Mouse (Mus musculus): ENCODE measurements around the gene Slc39a11.

Gene Slc39a11

GRCm38 (mm10) chr11:113458582-113459210 lies 191.2 kb downstream of the Slc39a11 start:
- DNase-seq (ENCODE audit: low read depth) = no peak

- no peak for DNase-seq (ENCODE audit: low read depth)
Measured at GRCm38 (mm10) chr11:113452861-113453568, 196.9 kb downstream of the Slc39a11 start.

DNA sequence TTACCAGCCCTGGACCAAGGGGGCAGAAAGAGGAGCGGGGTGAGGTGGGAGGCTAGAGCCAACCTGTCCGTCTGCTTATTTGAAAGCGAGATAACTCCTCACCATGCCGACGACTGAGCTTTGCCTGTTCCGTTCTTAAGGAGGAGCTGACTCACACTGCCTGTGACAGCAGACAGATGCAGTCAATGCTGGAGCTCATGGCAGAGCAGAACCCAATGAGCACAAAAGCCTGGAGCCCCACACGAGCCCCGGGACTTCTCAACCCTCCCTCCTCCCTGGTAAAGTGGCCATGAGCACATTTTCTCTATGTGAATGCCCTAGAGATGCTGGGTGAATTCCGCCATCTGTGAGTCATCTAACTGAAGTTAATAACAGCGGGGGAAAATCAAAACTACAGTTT lies 198.6 kb downstream of the Slc39a11 start:
- no peak for DNase-seq (ENCODE audit: low read depth)

DNA sequence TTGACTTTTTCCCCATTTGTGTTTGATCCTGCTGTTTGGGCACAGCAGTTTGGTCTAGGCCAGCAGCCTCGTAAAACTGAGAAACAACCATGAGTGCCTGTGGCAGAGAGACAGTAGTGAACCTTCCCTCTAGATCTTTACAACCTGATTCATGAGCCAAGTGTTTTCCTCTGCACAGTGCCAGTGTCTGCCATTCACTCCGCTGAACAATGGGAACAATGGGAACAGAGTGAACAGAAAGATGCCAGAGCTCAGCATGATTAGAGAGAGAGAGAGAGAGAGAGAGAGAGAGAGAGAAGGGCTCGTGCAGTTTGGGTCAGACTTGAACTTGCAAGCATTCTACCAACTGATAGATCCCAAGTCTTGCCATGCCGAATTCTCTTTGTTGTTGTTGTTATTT lies 199.2 kb downstream of the Slc39a11 start:
- no peak for DNase-seq (ENCODE audit: low read depth)

DNA sequence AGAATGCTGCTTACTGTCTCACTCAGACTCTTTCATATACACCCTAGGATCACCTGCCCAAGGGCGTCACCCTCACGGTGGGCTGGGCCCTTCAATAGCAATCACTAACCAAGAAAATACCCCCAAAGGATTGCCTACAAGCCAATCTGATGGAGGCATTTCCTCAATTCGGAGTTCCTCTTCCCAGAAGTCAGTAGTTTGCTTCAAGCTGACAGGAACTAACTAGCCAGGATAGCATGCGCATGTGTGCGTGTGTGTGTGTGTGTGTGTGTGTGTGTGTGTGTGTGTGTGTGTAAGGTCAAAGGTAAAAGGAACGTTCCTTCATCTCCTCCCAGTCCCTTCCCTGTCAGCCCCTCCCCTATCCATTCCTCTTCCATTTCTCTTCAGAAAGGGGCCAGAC lies 199.9 kb downstream of the Slc39a11 start:
- DNase-seq (ENCODE audit: low read depth) = no peak

DNA sequence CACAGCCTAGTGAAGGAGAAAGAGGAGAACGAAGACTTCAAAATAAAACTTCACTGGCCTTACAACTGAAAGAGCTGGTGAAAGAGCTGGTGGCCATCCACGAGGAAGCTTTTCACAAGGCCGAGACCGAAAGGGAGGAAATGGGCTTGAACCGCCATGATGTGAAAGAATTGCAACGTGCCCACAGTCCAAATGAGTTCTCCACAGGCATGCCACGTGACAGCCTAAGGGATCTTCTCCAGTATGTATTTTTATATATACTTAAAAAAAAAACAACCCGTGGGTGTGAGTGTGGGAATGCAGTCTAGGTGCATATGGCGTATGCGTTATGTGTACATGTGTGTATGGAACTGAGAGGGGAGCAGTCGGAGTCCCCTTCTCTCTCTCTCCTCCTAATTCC lies 207.8 kb downstream of the Slc39a11 start:
- no peak for DNase-seq (ENCODE audit: low read depth)

DNA sequence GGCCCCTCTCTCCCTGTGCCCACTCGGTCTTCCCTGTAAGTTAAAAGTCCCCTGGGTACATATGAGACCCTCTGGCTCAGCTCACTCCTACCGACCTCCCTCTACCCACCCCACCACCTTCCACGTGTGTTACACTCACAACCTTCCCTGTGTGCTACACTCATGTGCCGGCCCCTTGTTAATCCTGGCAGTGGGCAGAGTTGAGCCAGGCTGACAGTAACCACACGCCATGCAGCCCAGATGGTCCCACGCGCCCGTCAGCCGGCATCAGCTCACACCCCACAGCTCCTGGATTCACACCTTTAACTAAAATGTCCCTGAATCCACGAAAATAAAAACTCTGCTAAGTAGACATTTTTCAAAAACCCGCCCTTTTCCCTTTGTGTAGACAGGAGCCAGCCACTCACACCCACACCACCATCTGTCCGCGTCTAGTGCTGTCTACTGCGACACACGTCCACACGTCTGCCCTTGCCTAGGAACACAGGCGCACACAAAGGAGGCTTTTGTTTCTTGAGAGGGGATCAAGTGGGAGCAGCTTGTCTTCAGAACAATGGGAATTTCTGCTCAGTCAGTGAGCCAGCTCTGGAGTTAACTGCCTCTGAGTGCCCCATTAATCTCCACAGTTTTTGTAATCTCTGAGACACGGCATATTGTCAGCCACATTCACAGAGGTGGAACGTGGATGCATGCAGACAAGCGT lies 210.4 kb downstream of the Slc39a11 start:
- no peak for DNase-seq (ENCODE audit: low read depth)

DNA sequence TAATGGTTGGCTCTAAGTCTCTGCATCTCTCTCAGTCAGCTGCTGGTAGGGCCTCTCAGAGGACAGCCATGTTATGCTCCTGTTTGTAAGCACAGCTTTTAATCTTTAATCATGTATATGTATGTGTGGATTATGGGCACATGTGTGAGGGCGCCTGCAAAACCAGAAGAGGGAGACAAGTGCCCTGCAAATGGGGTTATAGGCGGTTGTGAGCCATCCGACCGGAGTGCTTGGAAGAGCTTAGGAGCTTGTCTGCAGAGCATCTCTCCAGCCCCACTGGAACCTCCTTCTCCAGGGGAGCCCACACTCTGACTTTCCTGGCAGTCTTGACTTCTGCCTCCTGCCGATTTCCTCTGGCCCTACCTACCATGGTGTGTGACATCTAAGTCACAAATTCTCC lies 211.0 kb downstream of the Slc39a11 start:
- DNase-seq (ENCODE audit: low read depth) = no peak

GRCm38 (mm10) chr11:113437357-113437756 lies 212.5 kb downstream of the Slc39a11 start:
- DNase-seq (ENCODE audit: low read depth) = no peak

DNA sequence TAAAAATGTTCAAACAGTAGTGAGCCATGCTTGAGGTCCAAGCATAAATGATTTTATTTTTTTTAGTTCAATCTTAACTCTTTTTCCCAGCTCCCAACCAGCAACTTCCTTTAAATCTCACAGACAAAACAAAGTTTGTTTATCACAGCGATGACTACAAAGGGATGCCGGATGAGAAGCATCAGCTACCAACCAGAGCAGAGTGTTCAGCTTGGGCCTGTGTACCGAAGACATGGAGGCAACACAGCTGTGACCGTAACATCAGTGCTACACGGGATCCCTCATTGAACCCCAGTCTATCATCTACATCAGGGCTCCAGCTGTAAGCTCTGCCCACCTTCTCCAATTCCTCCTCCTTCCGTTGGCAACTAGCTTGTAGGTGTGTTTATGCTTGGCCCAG lies 213.6 kb downstream of the Slc39a11 start:
- DNase-seq (ENCODE audit: low read depth) = no peak

DNA sequence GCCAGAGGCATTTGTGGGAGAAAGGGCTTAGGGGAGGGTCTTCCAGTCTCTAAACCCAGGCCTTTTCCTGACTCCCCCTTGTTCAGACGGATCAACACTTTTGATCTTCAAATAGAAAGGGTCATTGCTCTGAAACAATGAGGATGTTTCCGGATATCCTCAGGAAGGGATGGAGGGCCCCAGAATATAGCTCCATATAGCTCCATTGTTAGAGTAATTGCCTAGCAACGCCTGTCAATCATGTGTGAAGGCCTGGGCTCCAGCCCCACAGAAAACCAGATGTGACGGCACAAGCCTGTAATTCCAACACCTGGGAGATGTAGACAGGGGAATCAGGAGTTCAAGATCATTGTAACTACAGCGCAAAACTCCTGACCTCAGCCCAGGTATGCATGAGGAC lies 214.2 kb downstream of the Slc39a11 start:
- DNase-seq (ENCODE audit: low read depth) = no peak

GRCm38 (mm10) chr11:113431161-113431560 lies 218.7 kb downstream of the Slc39a11 start:
- no peak for DNase-seq (ENCODE audit: low read depth)

- no peak for DNase-seq (ENCODE audit: low read depth)
Measured at GRCm38 (mm10) chr11:113425882-113426281, 224.0 kb downstream of the Slc39a11 start.

GRCm38 (mm10) chr11:113425454-113425853 lies 224.4 kb downstream of the Slc39a11 start:
- no peak for DNase-seq (ENCODE audit: low read depth)

DNA sequence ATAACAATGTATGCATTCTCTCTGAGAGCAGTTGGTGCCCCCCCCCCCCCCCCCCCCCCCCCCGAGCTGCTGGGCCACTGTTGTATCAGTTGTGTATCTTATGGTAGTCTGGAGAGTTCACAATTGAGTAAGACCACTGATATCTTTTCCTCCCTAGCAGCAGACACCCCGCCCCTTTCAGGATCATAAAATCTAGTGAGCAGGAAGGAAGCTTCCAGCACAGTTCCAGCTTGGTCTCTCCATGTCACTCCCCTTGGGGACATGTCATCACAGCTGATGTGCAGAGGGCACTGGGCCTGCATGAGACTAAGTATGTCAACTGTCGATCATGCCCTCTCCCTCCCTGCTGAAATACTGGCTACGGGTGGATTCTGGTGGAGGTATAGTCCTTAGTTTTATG lies 225.1 kb downstream of the Slc39a11 start:
- DNase-seq (ENCODE audit: low read depth) = no peak

DNA sequence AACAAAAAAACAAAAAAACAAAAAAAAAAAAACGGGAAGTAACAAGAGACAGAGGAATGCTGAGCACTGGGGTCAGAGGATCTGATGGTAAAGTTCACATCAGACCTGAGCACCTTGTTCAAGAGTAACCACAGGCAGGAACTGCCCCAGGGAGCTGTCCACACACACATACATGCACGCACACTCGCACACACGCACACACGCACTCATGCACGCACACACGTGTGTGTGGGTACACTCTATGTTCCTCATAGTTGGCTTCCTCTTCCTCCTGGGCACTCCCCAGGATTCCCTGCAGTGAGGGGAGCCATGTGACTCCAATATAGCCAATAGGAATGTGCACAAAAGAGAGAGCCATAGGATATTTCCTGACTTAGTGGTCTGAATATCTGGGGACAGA lies 227.3 kb downstream of the Slc39a11 start:
- DNase-seq (ENCODE audit: low read depth) = no peak

GRCm38 (mm10) chr11:113418921-113419655 lies 230.8 kb downstream of the Slc39a11 start:
- no peak for DNase-seq (ENCODE audit: low read depth)

DNA sequence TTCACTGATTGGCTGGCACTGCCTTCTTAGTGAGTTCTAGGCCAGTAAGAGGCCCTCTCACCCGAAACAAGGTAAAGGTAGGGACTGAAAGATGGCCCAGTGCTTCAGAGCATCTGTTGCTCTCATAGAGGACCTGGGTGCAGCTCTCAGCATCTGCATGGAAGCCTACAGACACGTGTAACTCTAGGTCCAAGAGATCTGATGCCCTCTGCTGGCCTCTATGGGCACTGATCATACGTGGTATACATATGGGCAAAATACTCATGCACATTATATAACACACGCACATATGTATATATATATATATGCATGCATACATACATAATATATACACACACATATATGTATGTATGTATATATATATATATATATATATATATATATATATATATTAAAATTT lies 231.9 kb downstream of the Slc39a11 start:
- peak; percentile 16 for DNase-seq (ENCODE audit: low read depth)

- peak; percentile 60 for DNase-seq (ENCODE audit: low read depth)
Measured at GRCm38 (mm10) chr11:113412545-113412944, 237.3 kb downstream of the Slc39a11 start.

DNA sequence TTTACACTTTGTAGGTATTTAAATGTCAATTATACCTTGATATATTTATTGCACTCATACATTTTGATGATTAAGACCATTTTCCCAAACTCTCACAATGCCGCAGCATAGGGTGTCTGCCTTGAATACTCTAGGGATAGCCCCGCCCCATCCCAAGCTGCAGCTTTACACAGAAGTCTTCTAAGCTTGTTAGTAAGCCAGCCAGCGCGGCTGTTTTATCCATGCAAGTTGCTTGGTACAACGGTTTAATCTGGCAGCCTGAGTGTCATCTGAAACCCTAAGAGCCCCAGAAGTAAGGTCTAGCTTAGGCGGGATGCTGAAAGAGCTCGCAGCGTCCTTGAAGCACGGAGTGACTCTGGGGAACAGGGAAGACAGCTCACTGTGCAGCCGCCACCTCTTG lies 238.1 kb downstream of the Slc39a11 start:
- DNase-seq (ENCODE audit: low read depth) = no peak

GRCm38 (mm10) chr11:113409121-113409520 lies 240.8 kb downstream of the Slc39a11 start:
- DNase-seq (ENCODE audit: low read depth) = peak; percentile 39

GRCm38 (mm10) chr11:113407474-113407873 lies 242.4 kb downstream of the Slc39a11 start:
- no peak for DNase-seq (ENCODE audit: low read depth)

DNA sequence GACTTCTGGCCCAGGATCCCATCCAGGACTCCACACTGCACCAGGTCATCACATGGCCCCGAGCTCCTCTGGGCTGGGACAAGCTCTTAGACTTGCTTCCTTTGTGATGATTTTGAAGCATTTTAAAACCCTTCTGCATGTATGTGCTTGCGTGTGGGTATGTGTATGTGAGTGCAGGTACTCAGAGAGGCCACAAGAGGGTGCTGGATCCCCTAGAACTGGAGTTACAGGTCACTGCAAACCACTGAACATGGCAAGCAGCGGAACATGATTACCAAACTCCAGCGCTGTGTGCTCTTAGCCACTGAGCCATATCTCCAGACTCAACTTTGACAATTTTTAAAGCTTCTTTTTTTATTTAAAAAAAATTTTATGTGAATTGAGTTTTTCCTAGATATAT lies 249.0 kb downstream of the Slc39a11 start:
- no peak for DNase-seq (ENCODE audit: low read depth)

All from naive thymus-derived CD4-positive, alpha-beta T cell, adult 2 months (primary cell).